Mouse (Mus musculus) heart, embryonic 16.5 days (tissue): Measurements from ENCODE around the gene Hoxb6. TPM values are rescaled to one million over a fixed set of nuclear protein-coding genes. Genes with fewer than 3 reads are reported as not detected.

Experiments
- ATAC-seq: fragments of 200-750 bp; cut with Nextera tagmentation; replicated peaks from 2 replicates; pipeline ENCODE4 v1.8.0; 2017; ENCODE audit warnings: moderate number of reproducible peaks; ENCODE audit not compliant: insufficient read depth, low FRiP score; ENCODE audit errors: extremely low read depth
- H3K27ac ChIP-seq: fragments of 300-500 bp; sonication (generic); 2 replicates; pipeline ENCODE4 v1.5.1; 2014; ENCODE audit warnings: mild to moderate bottlenecking, low read length, control low read depth, moderate library complexity
- H3K27me3 ChIP-seq: fragments of 300-500 bp; sonication (generic); 2 replicates; pipeline ENCODE4 v1.6.1; 2014; ENCODE audit warnings: low read length, mixed read lengths; ENCODE audit not compliant: control insufficient read depth, insufficient read depth
- H3K36me3 ChIP-seq: fragments of 300-500 bp; sonication (generic); 2 replicates; pipeline ENCODE4 v1.6.1; 2014; ENCODE audit not compliant: control insufficient read depth, insufficient read depth
- H3K4me1 ChIP-seq: fragments of 300-500 bp; sonication (generic); 2 replicates; pipeline ENCODE4 v1.6.1; 2014; ENCODE audit warnings: low read length, mixed read lengths; ENCODE audit not compliant: control insufficient read depth, insufficient read depth
- H3K4me2 ChIP-seq: fragments of 300-500 bp; sonication (generic); 2 replicates; pipeline ENCODE4 v1.6.1; 2014; ENCODE audit warnings: low read depth, mild to moderate bottlenecking, control low read depth, low read length
- H3K4me3 ChIP-seq: fragments of 300-500 bp; sonication (generic); 2 replicates; pipeline ENCODE4 v1.5.1; 2014; ENCODE audit warnings: mild to moderate bottlenecking, control low read depth, low read length
- H3K9ac ChIP-seq: fragments of 300-500 bp; sonication (generic); 2 replicates; pipeline ENCODE4 v1.6.1; 2014; ENCODE audit warnings: low read length, control low read depth
- H3K9me3 ChIP-seq: fragments of 300-500 bp; sonication (generic); replicated peaks from 2 replicates; pipeline ENCODE4 v1.6.1; 2016; ENCODE audit warnings: low read length; ENCODE audit not compliant: control insufficient read depth
- WGBS: fragments of 180-500 bp; shearing (Covaris S2); extraction: QIAGEN DNeasy Blood & Tissue Kit; methylation state at CpG from one replicate; pipeline ENCODE4 v1.1.7; 2014; 5-methylcytosine and 5-hydroxymethylcytosine counted together
- polyA plus RNA-seq: library from polyadenylated mRNA; unstranded; fragments of >200 nt; fragmentation: Nextera tagmentation; extraction: Ambion mirVana; gene quantifications from 2 replicates; pipeline ENCODE4 v1.2.1, GENCODE M21; 2015

The Hoxb6 gene
- polyA plus RNA-seq, 1 experiment from 2014 or later: not detected

DNA sequence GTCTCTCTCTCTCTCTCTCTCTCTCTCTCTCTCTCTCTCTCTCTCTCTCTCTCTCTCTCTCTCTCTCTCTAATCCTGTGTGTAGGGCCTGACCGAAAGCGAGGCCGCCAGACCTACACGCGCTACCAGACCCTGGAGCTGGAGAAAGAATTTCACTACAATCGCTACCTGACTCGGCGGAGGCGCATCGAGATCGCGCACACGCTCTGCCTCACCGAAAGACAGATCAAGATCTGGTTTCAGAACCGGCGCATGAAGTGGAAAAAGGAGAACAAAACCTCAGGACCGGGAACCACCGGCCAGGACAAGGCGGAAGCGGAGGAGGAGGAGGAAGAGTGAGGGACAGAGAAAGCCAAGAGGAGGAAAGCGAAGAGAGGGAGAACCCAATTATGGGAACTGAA, 3.0 kb upstream of the Hoxb6 start:
- H3K9ac ChIP-seq: no peak overlapping the region
- ATAC-seq: no peak
- H3K36me3 ChIP-seq: no peaks in the 10 kb centered on the region
- no peak overlapping the region for H3K27ac ChIP-seq
- WGBS: 15% methylated on average over 21 of the region's 21 CpGs
- no peaks in the 10 kb centered on the region; the same call in 1 of the 2 replicates for H3K4me1 ChIP-seq
- no peak overlapping the region for H3K4me3 ChIP-seq
- no peak overlapping the region for H3K4me2 ChIP-seq
- H3K9me3 ChIP-seq: no peaks in the 10 kb centered on the region
- H3K27me3 ChIP-seq: peaks cover 92% of the 10 kb centered on the region

DNA sequence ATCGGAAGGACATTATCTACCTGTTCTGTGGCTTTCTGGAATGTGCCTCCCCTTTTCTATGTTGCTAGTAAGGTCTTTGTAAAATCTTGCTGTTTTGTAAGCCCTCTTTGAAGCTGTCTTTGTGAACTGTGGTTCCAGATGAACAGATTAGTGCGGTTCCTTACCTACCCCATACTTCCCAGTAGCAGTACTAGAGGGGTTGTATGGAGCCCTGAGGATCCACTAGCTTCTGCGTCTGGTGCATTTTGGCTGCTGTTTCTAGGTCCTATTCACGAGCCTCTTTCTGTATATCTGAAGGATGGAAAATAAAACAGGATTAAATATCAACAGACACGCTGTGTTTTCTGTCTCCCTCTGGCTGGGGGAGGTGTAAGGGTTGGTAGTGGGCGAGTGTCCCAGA, 2.4 kb upstream of the Hoxb6 start:
- no peak overlapping the region for H3K27ac ChIP-seq
- H3K36me3 ChIP-seq: no peaks in the 10 kb centered on the region
- no peak overlapping the region for H3K4me2 ChIP-seq
- H3K4me3 ChIP-seq: no peak overlapping the region
- no peak for ATAC-seq
- 16% methylated on average over 6 of the region's 6 CpGs for WGBS
- H3K9ac ChIP-seq: no peak overlapping the region
- no peaks in the 10 kb centered on the region for H3K9me3 ChIP-seq
- H3K4me1 ChIP-seq: no peaks in the 10 kb centered on the region; the same call in 1 of the 2 replicates
- H3K27me3 ChIP-seq: peaks cover 93% of the 10 kb centered on the region

DNA sequence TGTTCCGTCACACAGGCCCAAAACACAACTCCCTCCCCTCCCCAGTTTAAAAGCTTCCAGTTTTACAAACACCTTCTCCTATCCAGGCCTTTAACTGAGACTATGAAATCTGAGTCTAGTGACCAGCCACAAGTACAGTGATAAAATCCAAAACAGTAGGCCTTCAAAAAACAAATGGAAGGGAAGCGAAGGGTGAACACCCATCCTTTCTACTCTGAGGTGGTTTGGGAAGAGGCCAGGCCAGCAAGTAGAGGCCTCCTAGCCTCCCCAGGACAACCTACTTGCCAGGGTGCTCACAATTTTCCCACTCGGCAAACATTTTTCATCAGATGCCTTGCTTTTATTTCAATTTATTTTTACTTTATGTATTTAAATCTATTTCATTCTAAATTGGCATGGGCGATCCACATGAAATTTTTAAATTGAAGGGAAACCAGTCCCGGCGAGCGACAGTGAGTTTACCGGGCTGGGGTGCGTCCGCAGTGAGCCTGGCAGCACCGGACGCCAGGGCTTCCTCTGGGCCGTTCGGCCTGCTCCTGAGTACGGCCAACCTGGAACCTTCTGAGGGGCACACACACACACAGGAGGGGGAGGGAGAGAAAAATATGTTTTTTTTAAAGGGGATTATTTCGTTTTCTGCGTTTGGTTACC, 1.4 kb upstream of the Hoxb6 start:
- H3K27me3 ChIP-seq: peaks cover 93% of the 10 kb centered on the region
- H3K27ac ChIP-seq: no peak overlapping the region
- H3K9ac ChIP-seq: no peak overlapping the region
- H3K4me2 ChIP-seq: no peak overlapping the region
- H3K36me3 ChIP-seq: no peaks in the 10 kb centered on the region
- H3K4me3 ChIP-seq: no peak overlapping the region
- 15% methylated on average over 17 of the region's 17 CpGs for WGBS
- H3K9me3 ChIP-seq: no peaks in the 10 kb centered on the region
- no peaks in the 10 kb centered on the region for H3K4me1 ChIP-seq
- no peak for ATAC-seq

DNA sequence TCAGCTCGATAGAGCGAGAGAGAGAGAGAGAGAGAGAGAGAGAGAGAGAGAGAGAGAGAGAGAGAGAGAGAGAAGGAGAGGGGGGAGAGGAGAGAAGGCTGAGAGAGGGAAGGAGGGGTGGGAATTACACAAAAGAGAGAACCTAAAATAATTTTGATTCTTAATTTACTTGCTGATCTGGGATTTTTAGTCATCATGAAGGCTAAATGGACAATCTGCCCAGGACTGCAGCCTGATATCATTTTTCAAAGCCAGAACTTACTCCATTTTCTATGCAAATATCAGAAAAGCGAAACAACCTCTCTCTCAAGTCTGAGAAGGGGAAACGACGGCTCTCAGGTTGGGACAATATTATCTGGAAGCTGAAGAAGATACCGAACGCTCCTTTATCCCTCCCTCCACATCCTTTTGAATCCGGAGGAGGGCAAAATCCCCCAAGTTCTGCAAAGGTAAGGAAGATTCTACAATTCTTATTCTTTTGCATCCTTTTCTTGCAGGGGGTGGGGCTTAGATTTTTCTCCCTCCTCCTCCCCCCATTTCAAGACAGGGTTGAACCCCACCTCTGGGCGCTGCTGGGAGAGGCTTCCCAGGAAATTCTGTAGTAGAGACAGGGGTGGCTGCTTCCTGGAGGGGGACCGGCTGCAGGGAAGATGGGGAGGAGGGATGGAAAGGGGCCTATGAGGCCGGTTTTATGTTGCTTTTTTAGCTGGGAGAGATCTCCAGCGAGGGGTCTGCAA, 457 bp downstream of the Hoxb6 start:
- Histone ChIP-seq H3K4me3 (no peak overlapping the region), H3K27ac (no peak overlapping the region), H3K9me3 (no peaks in the 10 kb centered on the region), H3K4me1 (no peaks in the 10 kb centered on the region), H3K4me2 (no peak overlapping the region), H3K9ac (no peak overlapping the region), H3K27me3 (peaks cover 93% of the 10 kb centered on the region), H3K36me3 (no peaks in the 10 kb centered on the region)
- no peak for ATAC-seq
- WGBS: 4% methylated on average over 12 of the region's 12 CpGs

DNA sequence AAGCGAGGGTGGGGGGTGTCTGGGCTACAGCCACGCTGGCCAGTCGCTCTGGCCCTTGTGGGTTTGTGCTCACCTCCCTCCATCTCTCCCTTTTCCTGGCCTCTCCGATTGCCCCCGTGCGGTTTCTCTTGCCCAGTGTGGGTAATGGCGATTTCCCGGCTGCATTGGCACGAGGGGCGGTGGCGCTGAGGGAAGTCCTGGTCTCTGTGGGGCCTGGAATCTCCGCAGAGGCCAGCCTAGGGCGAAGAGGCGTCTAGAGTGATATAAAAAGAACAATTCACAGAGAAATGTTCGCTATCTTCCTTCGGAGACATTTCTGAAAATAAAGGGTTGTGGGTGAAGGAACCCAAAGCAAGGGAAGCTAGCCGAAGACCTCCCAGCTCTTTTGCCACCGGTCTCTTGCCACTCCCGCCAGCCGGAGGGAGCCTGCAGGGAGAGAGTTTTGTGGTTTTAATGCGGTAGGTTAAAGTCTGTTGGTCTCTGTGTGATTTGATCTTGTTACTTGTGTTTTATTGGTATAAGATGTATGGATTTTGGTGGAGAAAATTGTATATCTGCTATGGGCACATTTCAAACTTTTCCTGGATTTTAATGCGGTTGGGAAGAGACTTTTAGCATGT, 1.1 kb downstream of the Hoxb6 start:
- H3K4me3 ChIP-seq: no peak overlapping the region
- no peak overlapping the region for H3K9ac ChIP-seq
- no peak overlapping the region for H3K4me2 ChIP-seq
- 6% methylated on average over 22 of the region's 22 CpGs for WGBS
- H3K27ac ChIP-seq: no peak overlapping the region
- no peaks in the 10 kb centered on the region for H3K36me3 ChIP-seq
- ATAC-seq: no peak
- H3K9me3 ChIP-seq: no peaks in the 10 kb centered on the region
- H3K27me3 ChIP-seq: peaks cover 91% of the 10 kb centered on the region
- H3K4me1 ChIP-seq: no peaks in the 10 kb centered on the region

DNA sequence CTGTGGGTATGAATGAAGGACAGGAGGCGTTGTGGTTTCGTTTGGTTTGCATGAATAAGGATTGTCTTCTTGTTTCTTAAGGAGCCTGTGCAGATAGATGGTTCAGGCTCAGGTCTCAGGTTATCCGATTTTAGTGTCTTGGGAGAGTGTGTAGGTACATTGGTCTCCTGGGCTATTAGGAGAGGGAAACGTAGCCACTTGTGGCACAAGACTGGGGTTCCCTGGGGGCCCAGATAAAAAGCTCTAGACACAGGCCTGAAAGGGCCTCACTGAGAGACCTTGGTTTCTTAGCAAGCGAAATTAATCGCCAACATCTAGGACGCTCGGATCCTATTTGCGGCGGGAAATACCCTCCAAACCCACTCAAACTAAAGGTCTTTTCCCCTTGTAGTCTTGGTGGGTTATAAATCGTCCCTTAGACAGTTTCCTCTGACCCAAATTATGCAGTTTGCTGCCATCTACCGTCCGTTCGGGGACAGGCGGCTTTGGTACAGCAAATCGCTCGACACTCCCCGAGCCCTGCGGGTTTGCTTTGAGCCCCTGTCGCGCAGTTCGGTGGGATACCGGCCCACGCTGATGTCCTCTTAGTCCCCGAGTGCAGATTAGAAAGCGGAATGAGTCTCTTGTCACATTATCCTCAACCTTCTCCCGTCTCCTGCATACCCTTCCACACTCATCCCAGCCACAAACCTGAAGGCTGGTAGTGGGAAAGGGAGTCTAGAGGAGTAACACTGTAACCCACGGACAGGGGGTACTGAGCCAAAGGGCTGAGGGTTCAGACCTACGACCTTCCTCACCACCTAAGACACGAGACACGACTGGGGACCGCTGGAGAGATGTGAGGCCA, 2.2 kb downstream of the Hoxb6 start:
- Histone ChIP-seq H3K27me3 (peaks cover 91% of the 10 kb centered on the region), H3K9me3 (no peaks in the 10 kb centered on the region), H3K27ac (no peak overlapping the region), H3K4me2 (peak overlapping the region; percentile 13; the same call in 1 of the 2 replicates), H3K36me3 (no peaks in the 10 kb centered on the region), H3K4me1 (no peaks in the 10 kb centered on the region), H3K4me3 (no peak overlapping the region), H3K9ac (no peak overlapping the region)
- no peak for ATAC-seq
- 2% methylated on average over 32 of the region's 32 CpGs for WGBS

DNA sequence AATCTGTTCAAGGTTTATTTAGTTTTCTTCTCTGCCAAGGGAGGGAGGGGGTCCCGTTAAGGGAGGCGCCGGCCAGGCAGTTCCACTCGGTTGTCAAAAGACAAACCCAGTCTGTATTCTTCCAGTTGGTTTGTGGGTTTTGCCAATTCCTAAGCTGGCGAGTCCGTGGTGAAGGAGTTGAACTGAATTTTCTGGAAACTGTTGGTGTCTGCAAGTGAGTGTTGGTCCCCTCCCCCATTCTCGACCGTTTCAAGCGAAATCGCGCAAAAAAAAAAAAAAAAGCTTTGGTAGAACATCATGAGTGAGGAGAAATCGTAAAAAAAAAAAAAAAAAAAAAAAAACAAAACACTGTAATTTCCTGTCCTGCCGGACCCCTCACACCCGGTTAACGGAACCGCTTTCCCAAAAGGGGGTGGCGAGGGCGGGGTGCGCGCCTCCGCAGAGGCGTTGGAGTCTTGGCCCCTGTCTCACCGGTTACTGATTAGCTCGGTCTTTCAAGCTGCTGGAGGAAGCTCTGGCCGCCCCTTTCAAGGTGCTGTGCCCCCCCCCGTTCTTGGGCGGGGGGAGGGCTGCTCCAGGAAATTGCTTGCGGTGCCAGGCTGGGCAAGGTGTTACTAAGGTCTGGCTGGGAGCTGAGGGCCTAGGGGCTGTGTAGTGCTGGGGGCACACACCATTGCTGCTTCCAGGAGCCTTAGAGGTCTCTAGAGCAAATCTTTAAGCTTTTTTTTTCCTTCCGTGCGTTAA, 3.0 kb downstream of the Hoxb6 start:
- Histone ChIP-seq H3K9ac (no peak overlapping the region), H3K4me2 (peak overlapping the region; percentile 13; the same call in 1 of the 2 replicates), H3K4me3 (no peak overlapping the region), H3K4me1 (no peaks in the 10 kb centered on the region), H3K9me3 (no peaks in the 10 kb centered on the region), H3K27me3 (peaks cover 91% of the 10 kb centered on the region), H3K36me3 (no peaks in the 10 kb centered on the region), H3K27ac (no peak overlapping the region)
- ATAC-seq: no peak
- WGBS: 3% methylated on average over 30 of the region's 30 CpGs

DNA sequence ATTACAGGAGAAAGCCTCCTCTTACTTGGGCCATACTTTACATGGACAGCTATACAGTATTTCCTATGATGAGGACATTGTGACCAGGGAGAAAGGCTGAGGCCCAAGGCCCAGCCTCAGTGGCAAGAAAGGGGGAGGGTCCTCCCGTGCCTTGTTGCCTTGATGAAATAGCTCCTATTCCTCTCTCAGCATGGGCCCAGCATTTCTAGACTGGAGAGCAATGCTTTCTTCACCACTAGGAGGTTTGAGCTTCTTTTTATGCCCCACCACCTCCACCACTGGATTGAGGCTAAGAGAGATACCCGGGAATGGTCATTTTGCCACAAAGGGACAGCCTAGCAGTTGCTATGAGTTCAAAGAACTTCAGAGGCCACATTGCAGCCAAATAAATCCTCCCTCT, 4.7 kb downstream of the Hoxb6 start:
- 10% methylated on average over 2 of the region's 2 CpGs for WGBS
- Histone ChIP-seq H3K27me3 (peaks cover 94% of the 10 kb centered on the region), H3K36me3 (no peaks in the 10 kb centered on the region), H3K9ac (no peak overlapping the region), H3K4me1 (no peaks in the 10 kb centered on the region), H3K27ac (no peak overlapping the region), H3K9me3 (no peaks in the 10 kb centered on the region), H3K4me2 (no peak overlapping the region), H3K4me3 (no peak overlapping the region)
- no peak for ATAC-seq
